Mouse (Mus musculus): ENCODE results near the gene Arpin. TPM values are rescaled to one million over a fixed set of nuclear protein-coding genes. Genes with fewer than 3 reads are reported as not detected.

The Arpin gene
- polyA plus RNA-seq, 1 experiment from 2014 or later, result 19.8 TPM

GRCm38 (mm10) chr7:79890436-79891221 is 44.5 kb downstream of the Arpin start:
- H3K27ac ChIP-seq (replicated peaks), result no peak overlapping the region
- WGBS, result 93% methylated on average over 15 of the region's 15 CpGs
- H3K4me1 ChIP-seq, result no peaks in the 10 kb centered on the region
- H3K9ac ChIP-seq (replicated peaks), result no peak overlapping the region
- H3K9me3 ChIP-seq (replicated peaks), result no peaks in the 10 kb centered on the region
- H3K27me3 ChIP-seq (replicated peaks), result no peaks in the 10 kb centered on the region
- H3K4me2 ChIP-seq, result no peak overlapping the region
- ATAC-seq (ENCODE audit: low FRiP score), result no peak
- peaks cover 25% of the 10 kb centered on the region for H3K36me3 ChIP-seq
- no peak overlapping the region for H3K4me3 ChIP-seq (replicated peaks)

- no peaks in the 10 kb centered on the region for H3K4me1 ChIP-seq
- ATAC-seq (ENCODE audit: low FRiP score), result no peak
- H3K9ac ChIP-seq (replicated peaks), result no peak overlapping the region
- no peak overlapping the region for H3K27ac ChIP-seq (replicated peaks)
- H3K4me3 ChIP-seq (replicated peaks), result no peak overlapping the region
- WGBS, result 90% methylated on average over 9 of the region's 9 CpGs
- no peaks in the 10 kb centered on the region for H3K9me3 ChIP-seq (replicated peaks)
- no peak overlapping the region for H3K4me2 ChIP-seq
- H3K36me3 ChIP-seq, result peaks cover 23% of the 10 kb centered on the region
- H3K27me3 ChIP-seq (replicated peaks), result no peaks in the 10 kb centered on the region
These were observed 46.6 kb downstream of the Arpin start for GRCm38 (mm10) chr7:79888603-79889002.

- Histone ChIP-seq H3K9me3 (replicated peaks) (no peaks in the 10 kb centered on the region), H3K4me1 (no peaks in the 10 kb centered on the region), H3K9ac (replicated peaks) (no peak overlapping the region), H3K27ac (replicated peaks) (no peak overlapping the region), H3K27me3 (replicated peaks) (no peaks in the 10 kb centered on the region), H3K36me3 (peaks cover 52% of the 10 kb centered on the region), H3K4me3 (replicated peaks) (no peak overlapping the region), H3K4me2 (no peak overlapping the region)
- WGBS, result 93% methylated on average over 7 of the region's 7 CpGs
- no peak for ATAC-seq (ENCODE audit: low FRiP score)
These were observed 51.4 kb downstream of the Arpin start for GRCm38 (mm10) chr7:79883613-79884334.

GRCm38 (mm10) chr7:79881901-79882300 is 53.3 kb downstream of the Arpin start:
- Histone ChIP-seq H3K4me1 (no peaks in the 10 kb centered on the region), H3K4me3 (replicated peaks) (no peak overlapping the region), H3K27me3 (replicated peaks) (no peaks in the 10 kb centered on the region), H3K4me2 (no peak overlapping the region), H3K9ac (replicated peaks) (no peak overlapping the region), H3K9me3 (replicated peaks) (no peaks in the 10 kb centered on the region), H3K36me3 (peaks cover 49% of the 10 kb centered on the region), H3K27ac (replicated peaks) (no peak overlapping the region)
- ATAC-seq (ENCODE audit: low FRiP score), result no peak
- WGBS, result 95% methylated on average over 6 of the region's 6 CpGs

- WGBS, result 59% methylated on average over 3 of the region's 3 CpGs
- Histone ChIP-seq H3K36me3 (peaks cover 49% of the 10 kb centered on the region), H3K4me1 (no peaks in the 10 kb centered on the region), H3K4me2 (no peak overlapping the region), H3K27ac (replicated peaks) (no peak overlapping the region), H3K27me3 (replicated peaks) (no peaks in the 10 kb centered on the region), H3K9ac (replicated peaks) (no peak overlapping the region), H3K4me3 (replicated peaks) (no peak overlapping the region), H3K9me3 (replicated peaks) (no peaks in the 10 kb centered on the region)
- ATAC-seq (ENCODE audit: low FRiP score), result no peak
These were observed 54.2 kb downstream of the Arpin start for GRCm38 (mm10) chr7:79880998-79881397.

GRCm38 (mm10) chr7:79880033-79880432 is 55.1 kb downstream of the Arpin start:
- ATAC-seq (ENCODE audit: low FRiP score), result no peak
- no peaks in the 10 kb centered on the region for H3K27me3 ChIP-seq (replicated peaks)
- no peak overlapping the region for H3K9ac ChIP-seq (replicated peaks)
- H3K36me3 ChIP-seq, result peaks cover 41% of the 10 kb centered on the region
- H3K9me3 ChIP-seq (replicated peaks), result no peaks in the 10 kb centered on the region
- H3K4me3 ChIP-seq (replicated peaks), result no peak overlapping the region
- H3K4me1 ChIP-seq, result no peaks in the 10 kb centered on the region
- no peak overlapping the region for H3K27ac ChIP-seq (replicated peaks)
- H3K4me2 ChIP-seq, result no peak overlapping the region
- 91% methylated on average over 6 of the region's 6 CpGs for WGBS

- no peak for ATAC-seq (ENCODE audit: low FRiP score)
- Histone ChIP-seq H3K4me3 (replicated peaks) (no peak overlapping the region), H3K9me3 (replicated peaks) (no peaks in the 10 kb centered on the region), H3K9ac (replicated peaks) (no peak overlapping the region), H3K4me2 (no peak overlapping the region), H3K27ac (replicated peaks) (no peak overlapping the region), H3K4me1 (no peaks in the 10 kb centered on the region), H3K36me3 (peaks cover 37% of the 10 kb centered on the region), H3K27me3 (replicated peaks) (no peaks in the 10 kb centered on the region)
- WGBS, result 36% methylated on average over 2 of the region's 2 CpGs
These were observed 56.6 kb downstream of the Arpin start for GRCm38 (mm10) chr7:79878455-79879025.

Small RNA genes within 50 kb of the gene (microRNA-seq; reads per million reads assigned to microRNA genes)
- gene Gm24541, result not detected

Other genes with a start within 250 kb of the Arpin start
- 1.6 and 1.9 TPM in 2 replicates for gene Kif7, start 219.6 kb downstream of the Arpin start, polyA plus RNA-seq (2015; fragmentation: Nextera tagmentation; extraction: Ambion mirVana)
- gene Plin1, start 202.5 kb downstream of the Arpin start, polyA plus RNA-seq (2015; fragmentation: Nextera tagmentation; extraction: Ambion mirVana), result 0.05 TPM in 1 of 2 replicates, not detected in the other
- 11.7 and 12.7 TPM in 2 replicates for gene Pex11a, start 192.2 kb downstream of the Arpin start, polyA plus RNA-seq (2015; fragmentation: Nextera tagmentation; extraction: Ambion mirVana)
- 0.19 and 0.34 TPM in 2 replicates for gene Wdr93, start 192.2 kb downstream of the Arpin start, polyA plus RNA-seq (2015; fragmentation: Nextera tagmentation; extraction: Ambion mirVana)
- not detected in 2 replicates for gene Mesp1, start 141.6 kb downstream of the Arpin start, polyA plus RNA-seq (2015; fragmentation: Nextera tagmentation; extraction: Ambion mirVana)
- 1.2 and 1.6 TPM in 2 replicates for gene Mesp2, start 124.6 kb downstream of the Arpin start, polyA plus RNA-seq (2015; fragmentation: Nextera tagmentation; extraction: Ambion mirVana)
- gene Anpep, start 74.3 kb downstream of the Arpin start, polyA plus RNA-seq (2015; fragmentation: Nextera tagmentation; extraction: Ambion mirVana), result 6.2 and 10.4 TPM in 2 replicates
- 42.8 and 48.4 TPM in 2 replicates for gene Ap3s2, start 14.7 kb downstream of the Arpin start, polyA plus RNA-seq (2015; fragmentation: Nextera tagmentation; extraction: Ambion mirVana)
- 11.6 and 13.9 TPM in 2 replicates for gene Zfp710, start 89.5 kb upstream of the Arpin start, polyA plus RNA-seq (2015; fragmentation: Nextera tagmentation; extraction: Ambion mirVana)
- 200 and 267 TPM in 2 replicates for gene Idh2, start 180.0 kb upstream of the Arpin start, polyA plus RNA-seq (2015; fragmentation: Nextera tagmentation; extraction: Ambion mirVana)

Data from neural tube, embryonic 15.5 days (tissue).